Mouse (Mus musculus): Measurements from ENCODE around the gene Tacc3. TPM values are rescaled to one million over a fixed set of nuclear protein-coding genes. Genes with fewer than 3 reads are reported as not detected.

The Tacc3 gene
- polyA plus RNA-seq, 1 experiment from 2014 or later, result 45.9 TPM

GRCm38 (mm10) chr5:33701832-33702231 is 43.9 kb downstream of the Tacc3 start:
- Histone ChIP-seq H3K4me2 (ENCODE audit: low read length) (no peak overlapping the region), H3K27me3 (ENCODE audit: control insufficient read depth, insufficient read depth, low read length) (peaks cover 12% of the 10 kb centered on the region; the same call in 1 of the 2 replicates), H3K27ac (replicated peaks; ENCODE audit: low read depth, low read length) (no peak overlapping the region), H3K9me3 (ENCODE audit: control insufficient read depth, low read length) (no peaks in the 10 kb centered on the region), H3K4me3 (replicated peaks; ENCODE audit: low read depth, low read length) (no peak overlapping the region), H3K9ac (replicated peaks; ENCODE audit: low read length) (no peak overlapping the region), H3K4me1 (ENCODE audit: control insufficient read depth, insufficient read depth, low read length) (peaks cover 34% of the 10 kb centered on the region), H3K36me3 (ENCODE audit: control insufficient read depth, insufficient read depth, low read length) (no peaks in the 10 kb centered on the region)
- 88% methylated on average over 11 of the region's 11 CpGs for WGBS
- DNase-seq (no peak), ATAC-seq (ENCODE audit: low FRiP score, low TSS enrichment) (no peak)

DNA sequence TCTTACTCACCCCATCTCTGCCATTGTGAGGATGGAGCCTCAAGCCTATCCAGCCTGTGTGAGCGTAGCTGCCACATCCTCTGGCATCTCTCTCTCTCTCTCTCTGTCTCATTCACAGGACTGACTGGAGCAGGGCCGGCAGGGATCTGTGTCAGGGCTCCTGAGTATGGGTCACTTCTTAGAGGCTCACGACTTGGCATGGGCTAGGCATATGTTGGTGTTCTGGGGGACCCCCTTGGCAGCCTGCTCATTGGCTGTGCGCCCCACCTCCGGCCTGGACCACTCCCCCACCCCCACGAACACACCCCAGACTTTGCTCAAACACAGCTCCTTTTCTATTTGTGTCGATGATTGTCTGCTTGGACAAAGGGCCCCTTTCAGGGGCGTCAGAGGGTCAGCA is 46.1 kb downstream of the Tacc3 start:
- Histone ChIP-seq H3K4me2 (ENCODE audit: low read length) (no peak overlapping the region), H3K9me3 (ENCODE audit: control insufficient read depth, low read length) (no peaks in the 10 kb centered on the region), H3K27ac (replicated peaks; ENCODE audit: low read depth, low read length) (peak overlapping the region; percentile 57; the same call in 1 of the 2 replicates), H3K4me3 (replicated peaks; ENCODE audit: low read depth, low read length) (no peak overlapping the region), H3K9ac (replicated peaks; ENCODE audit: low read length) (no peak overlapping the region), H3K36me3 (ENCODE audit: control insufficient read depth, insufficient read depth, low read length) (no peaks in the 10 kb centered on the region), H3K4me1 (ENCODE audit: control insufficient read depth, insufficient read depth, low read length) (peaks cover 23% of the 10 kb centered on the region), H3K27me3 (ENCODE audit: control insufficient read depth, insufficient read depth, low read length) (peaks cover 12% of the 10 kb centered on the region; the same call in 1 of the 2 replicates)
- DNase-seq (no peak), ATAC-seq (ENCODE audit: low FRiP score, low TSS enrichment) (peak; percentile 51)
- WGBS, result 17% methylated on average over 8 of the region's 8 CpGs

DNA sequence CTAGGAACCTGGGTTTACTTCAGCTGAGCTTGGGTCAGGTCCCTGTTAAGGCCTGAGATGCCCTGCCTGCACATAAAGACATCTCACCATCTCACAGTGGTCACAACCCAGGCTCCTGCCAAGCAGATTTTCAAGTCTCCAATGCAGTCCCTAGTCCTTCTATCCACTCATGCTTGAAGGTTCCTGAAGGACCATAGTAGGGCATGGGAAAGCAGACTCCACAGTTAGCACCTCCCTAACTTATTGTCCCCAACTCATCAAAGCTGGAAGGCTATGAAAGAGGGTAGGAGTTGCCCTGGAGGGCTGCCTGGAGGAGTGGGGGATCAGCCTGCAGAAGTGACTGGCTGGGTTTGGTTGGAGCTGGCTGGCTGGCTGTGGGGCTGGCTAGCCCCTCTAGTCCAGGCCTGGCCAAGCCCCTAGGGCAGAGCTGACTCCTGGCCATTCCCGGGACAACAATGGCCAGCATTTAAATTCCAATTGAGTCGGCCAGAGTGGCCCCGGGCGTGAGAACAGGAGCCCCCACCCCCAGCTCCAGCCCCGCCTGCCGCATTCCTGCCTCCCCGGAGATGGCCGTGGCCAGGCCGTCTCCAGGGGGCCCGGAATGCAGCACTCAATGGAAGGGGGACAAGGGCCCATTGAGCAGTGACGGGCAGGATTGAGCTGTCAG is 47.1 kb downstream of the Tacc3 start:
- peaks cover 12% of the 10 kb centered on the region; the same call in 1 of the 2 replicates for H3K27me3 ChIP-seq (ENCODE audit: control insufficient read depth, insufficient read depth, low read length)
- H3K4me3 ChIP-seq (replicated peaks; ENCODE audit: low read depth, low read length), result no peak overlapping the region
- no peak overlapping the region for H3K4me2 ChIP-seq (ENCODE audit: low read length)
- H3K9me3 ChIP-seq (ENCODE audit: control insufficient read depth, low read length), result no peaks in the 10 kb centered on the region
- H3K4me1 ChIP-seq (ENCODE audit: control insufficient read depth, insufficient read depth, low read length), result peaks cover 22% of the 10 kb centered on the region
- peak; percentile 80 for ATAC-seq (ENCODE audit: low FRiP score, low TSS enrichment)
- no peaks in the 10 kb centered on the region for H3K36me3 ChIP-seq (ENCODE audit: control insufficient read depth, insufficient read depth, low read length)
- WGBS, result under 1% methylated on average over 11 of the region's 11 CpGs
- no peak overlapping the region for H3K9ac ChIP-seq (replicated peaks; ENCODE audit: low read length)
- H3K27ac ChIP-seq (replicated peaks; ENCODE audit: low read depth, low read length), result peak overlapping the region; percentile 57; the same call in 1 of the 2 replicates
- DNase-seq, result peak; percentile 71

- no peak for DNase-seq
- peaks cover 18% of the 10 kb centered on the region for H3K4me1 ChIP-seq (ENCODE audit: control insufficient read depth, insufficient read depth, low read length)
- H3K4me2 ChIP-seq (ENCODE audit: low read length), result no peak overlapping the region
- peak overlapping the region; percentile 49 for H3K27ac ChIP-seq (replicated peaks; ENCODE audit: low read depth, low read length)
- 9% methylated on average over 9 of the region's 9 CpGs for WGBS
- no peak overlapping the region for H3K4me3 ChIP-seq (replicated peaks; ENCODE audit: low read depth, low read length)
- no peaks in the 10 kb centered on the region for H3K9me3 ChIP-seq (ENCODE audit: control insufficient read depth, low read length)
- H3K36me3 ChIP-seq (ENCODE audit: control insufficient read depth, insufficient read depth, low read length), result no peaks in the 10 kb centered on the region
- peaks cover 12% of the 10 kb centered on the region; the same call in 1 of the 2 replicates for H3K27me3 ChIP-seq (ENCODE audit: control insufficient read depth, insufficient read depth, low read length)
- peak; percentile 29; the same call in 1 of the 2 replicates for ATAC-seq (ENCODE audit: low FRiP score, low TSS enrichment)
- H3K9ac ChIP-seq (replicated peaks; ENCODE audit: low read length), result no peak overlapping the region
These were observed 47.9 kb downstream of the Tacc3 start for GRCm38 (mm10) chr5:33705612-33706349.

- DNase-seq (no peak), ATAC-seq (ENCODE audit: low FRiP score, low TSS enrichment) (no peak)
- H3K4me3 ChIP-seq (replicated peaks; ENCODE audit: low read depth, low read length), result no peak overlapping the region
- H3K4me1 ChIP-seq (ENCODE audit: control insufficient read depth, insufficient read depth, low read length), result peaks cover 18% of the 10 kb centered on the region
- 0 out of 2 replicates have a peak overlapping the region, but pooled peaks have one; percentile 49 for H3K27ac ChIP-seq (replicated peaks; ENCODE audit: low read depth, low read length)
- H3K9ac ChIP-seq (replicated peaks; ENCODE audit: low read length), result no peak overlapping the region
- H3K9me3 ChIP-seq (ENCODE audit: control insufficient read depth, low read length), result no peaks in the 10 kb centered on the region
- no peaks in the 10 kb centered on the region for H3K36me3 ChIP-seq (ENCODE audit: control insufficient read depth, insufficient read depth, low read length)
- WGBS, result 92% methylated on average over 1 of the region's 1 CpGs
- peaks cover 9% of the 10 kb centered on the region; the same call in 1 of the 2 replicates for H3K27me3 ChIP-seq (ENCODE audit: control insufficient read depth, insufficient read depth, low read length)
- no peak overlapping the region for H3K4me2 ChIP-seq (ENCODE audit: low read length)
These were observed 48.4 kb downstream of the Tacc3 start for GRCm38 (mm10) chr5:33706350-33706629.

GRCm38 (mm10) chr5:33707163-33707562 is 49.2 kb downstream of the Tacc3 start:
- DNase-seq (no peak), ATAC-seq (ENCODE audit: low FRiP score, low TSS enrichment) (no peak)
- Histone ChIP-seq H3K9me3 (ENCODE audit: control insufficient read depth, low read length) (no peaks in the 10 kb centered on the region), H3K9ac (replicated peaks; ENCODE audit: low read length) (no peak overlapping the region), H3K27me3 (ENCODE audit: control insufficient read depth, insufficient read depth, low read length) (peaks cover 4% of the 10 kb centered on the region; the same call in 1 of the 2 replicates), H3K4me1 (ENCODE audit: control insufficient read depth, insufficient read depth, low read length) (peaks cover 18% of the 10 kb centered on the region), H3K4me3 (replicated peaks; ENCODE audit: low read depth, low read length) (no peak overlapping the region), H3K36me3 (ENCODE audit: control insufficient read depth, insufficient read depth, low read length) (no peaks in the 10 kb centered on the region), H3K27ac (replicated peaks; ENCODE audit: low read depth, low read length) (no peak overlapping the region), H3K4me2 (ENCODE audit: low read length) (no peak overlapping the region)
- WGBS, result 82% methylated on average over 4 of the region's 4 CpGs

GRCm38 (mm10) chr5:33709037-33709436 is 51.1 kb downstream of the Tacc3 start:
- no peak for ATAC-seq (ENCODE audit: low FRiP score, low TSS enrichment)
- whole genome bisulfite sequencing, result 25% methylated on average over 2 of the region's 2 CpGs
- Histone ChIP-seq H3K4me1 (ENCODE audit: control insufficient read depth, insufficient read depth, low read length) (peaks cover 17% of the 10 kb centered on the region), H3K9ac (replicated peaks; ENCODE audit: low read length) (no peak overlapping the region), H3K4me3 (replicated peaks; ENCODE audit: low read depth, low read length) (no peak overlapping the region), H3K4me2 (ENCODE audit: low read length) (no peak overlapping the region), H3K27me3 (ENCODE audit: control insufficient read depth, insufficient read depth, low read length) (peaks cover 4% of the 10 kb centered on the region; the same call in 1 of the 2 replicates), H3K36me3 (ENCODE audit: control insufficient read depth, insufficient read depth, low read length) (no peaks in the 10 kb centered on the region), H3K9me3 (ENCODE audit: control insufficient read depth, low read length) (no peaks in the 10 kb centered on the region), H3K27ac (replicated peaks; ENCODE audit: low read depth, low read length) (no peak overlapping the region)
- no peak for DNase-seq

DNA sequence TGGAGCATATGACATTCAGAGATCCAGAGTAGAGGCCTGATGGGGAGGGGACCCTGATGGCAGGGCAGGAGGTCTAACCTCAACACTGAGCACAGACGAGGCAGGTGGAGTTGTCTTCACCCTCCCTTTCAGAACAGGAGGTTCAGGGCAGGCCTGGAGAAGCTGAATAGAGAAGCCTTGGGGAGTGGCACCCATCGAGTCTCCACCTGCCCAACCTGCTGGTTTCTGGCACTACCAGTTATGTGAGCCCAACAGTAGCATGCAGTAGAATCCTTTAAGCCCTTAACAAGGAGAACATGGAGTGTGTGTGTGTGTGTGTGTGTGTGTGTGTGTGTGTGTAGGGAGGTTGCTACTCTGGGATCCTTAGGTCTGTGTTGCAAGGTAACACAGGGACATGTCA is 54.6 kb downstream of the Tacc3 start:
- H3K27me3 ChIP-seq (ENCODE audit: control insufficient read depth, insufficient read depth, low read length), result peaks cover 7% of the 10 kb centered on the region; the same call in 1 of the 2 replicates
- no peak for ATAC-seq (ENCODE audit: low FRiP score, low TSS enrichment)
- H3K27ac ChIP-seq (replicated peaks; ENCODE audit: low read depth, low read length), result no peak overlapping the region

More for the DNA sequence above, 54.6 kb downstream of the Tacc3 start:
- no peak for DNase-seq
- Histone ChIP-seq H3K9me3 (ENCODE audit: control insufficient read depth, low read length) (no peaks in the 10 kb centered on the region), H3K36me3 (ENCODE audit: control insufficient read depth, insufficient read depth, low read length) (no peaks in the 10 kb centered on the region), H3K9ac (replicated peaks; ENCODE audit: low read length) (no peak overlapping the region), H3K4me2 (ENCODE audit: low read length) (no peak overlapping the region), H3K4me1 (ENCODE audit: control insufficient read depth, insufficient read depth, low read length) (no peaks in the 10 kb centered on the region), H3K4me3 (replicated peaks; ENCODE audit: low read depth, low read length) (no peak overlapping the region)
- 75% methylated on average over 2 of the region's 2 CpGs for WGBS

Data from midbrain, embryonic 14.5 days (tissue).